Mouse (Mus musculus): ENCODE results near the gene Lbx2. TPM values are rescaled to one million over a fixed set of nuclear protein-coding genes. Genes with fewer than 3 reads are reported as not detected.

Gene Lbx2
- polyA plus RNA-seq, 1 experiment from 2014 or later = 0.59 TPM

DNA sequence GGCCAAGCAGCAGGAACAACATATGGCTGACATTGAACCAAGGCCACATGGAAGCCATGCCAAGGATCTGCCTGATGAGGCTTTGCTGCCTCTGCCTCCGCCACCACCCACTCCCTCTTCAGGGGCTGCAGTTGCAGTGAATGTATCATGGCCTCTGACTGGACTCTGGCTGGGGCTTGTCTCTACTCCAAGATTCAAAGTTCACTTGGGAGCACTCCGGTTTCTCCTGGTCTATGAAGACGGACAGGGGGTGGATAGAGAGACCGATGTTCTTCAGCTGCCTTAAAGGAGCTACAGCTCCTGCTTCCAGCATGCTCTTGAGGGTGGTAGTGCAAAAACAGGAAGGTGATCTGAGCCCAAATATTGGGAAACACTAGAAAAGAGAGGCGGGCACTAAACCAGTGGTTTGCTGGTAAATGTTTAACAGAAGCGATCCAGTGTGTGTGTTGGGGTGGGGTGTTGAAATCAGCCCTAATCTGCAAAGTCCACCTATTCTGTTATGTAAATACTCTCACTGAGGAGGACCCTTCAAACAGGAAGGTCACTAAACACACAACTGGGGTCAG is 45.4 kb downstream of the Lbx2 start:
- H3K27ac ChIP-seq = peak overlapping the region; percentile 82
- H3K4me3 ChIP-seq (replicated peaks) = no peak overlapping the region
- peak; percentile 69 for ATAC-seq (ENCODE audit: insufficient read depth, low FRiP score, low read depth)
- H3K4me2 ChIP-seq = 0 out of 2 replicates have a peak overlapping the region, but pooled peaks have one; percentile 6
- no peaks in the 10 kb centered on the region for H3K27me3 ChIP-seq (replicated peaks)
- WGBS = 46% methylated on average over 6 of the region's 6 CpGs
- peaks cover 33% of the 10 kb centered on the region for H3K4me1 ChIP-seq
- H3K9ac ChIP-seq = no peak overlapping the region
- H3K9me3 ChIP-seq = no peaks in the 10 kb centered on the region
- no peaks in the 10 kb centered on the region for H3K36me3 ChIP-seq

GRCm38 (mm10) chr6:83132176-83132919 is 46.2 kb downstream of the Lbx2 start:
- WGBS = 71% methylated on average over 9 of the region's 9 CpGs
- Histone ChIP-seq H3K36me3 (no peaks in the 10 kb centered on the region), H3K9me3 (no peaks in the 10 kb centered on the region), H3K4me2 (no peak overlapping the region), H3K27me3 (replicated peaks) (no peaks in the 10 kb centered on the region), H3K4me3 (replicated peaks) (no peak overlapping the region), H3K9ac (no peak overlapping the region), H3K27ac (peak overlapping the region; percentile 82), H3K4me1 (peaks cover 33% of the 10 kb centered on the region)
- no peak for ATAC-seq (ENCODE audit: insufficient read depth, low FRiP score, low read depth)

DNA sequence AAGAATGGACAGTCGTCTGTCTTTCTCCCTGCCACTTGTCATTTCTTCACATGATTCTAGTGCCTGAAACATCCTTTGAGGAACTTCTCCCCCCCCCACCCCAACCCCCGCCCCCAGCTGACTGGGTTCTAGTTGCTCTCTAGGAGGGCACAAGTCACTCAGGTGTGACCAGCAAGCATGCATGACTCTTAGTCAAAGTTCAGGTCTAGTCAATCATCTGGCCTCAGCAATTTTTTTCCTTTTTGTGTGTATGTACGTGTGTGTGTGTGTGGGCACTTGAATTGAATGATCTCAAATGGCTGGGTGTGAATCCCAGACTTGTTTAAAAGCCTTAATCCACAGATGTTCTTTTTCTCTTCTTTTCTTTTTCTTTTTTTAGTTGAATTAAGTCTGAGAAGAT is 48.1 kb downstream of the Lbx2 start:
- no peak overlapping the region for H3K9ac ChIP-seq
- no peaks in the 10 kb centered on the region for H3K9me3 ChIP-seq
- no peak overlapping the region for H3K4me2 ChIP-seq
- H3K27me3 ChIP-seq (replicated peaks) = no peaks in the 10 kb centered on the region
- WGBS = 60% methylated on average over 3 of the region's 3 CpGs
- H3K4me1 ChIP-seq = peaks cover 50% of the 10 kb centered on the region
- H3K27ac ChIP-seq = no peak overlapping the region
- H3K36me3 ChIP-seq = no peaks in the 10 kb centered on the region
- H3K4me3 ChIP-seq (replicated peaks) = no peak overlapping the region
- no peak for ATAC-seq (ENCODE audit: insufficient read depth, low FRiP score, low read depth)

GRCm38 (mm10) chr6:83134951-83135513 is 48.9 kb downstream of the Lbx2 start, which contains the start of gene Rtkn:
Gene Rtkn, plus strand, starts transcription at chr6:83135463.
- Histone ChIP-seq H3K9me3 (no peaks in the 10 kb centered on the region), H3K9ac (peak within 1 kb of the TSS; percentile 67), H3K4me3 (replicated peaks) (peak within 1 kb of the TSS; percentile 56), H3K4me1 (peaks cover 53% of the 10 kb centered on the region), H3K27me3 (replicated peaks) (no peaks in the 10 kb centered on the region), H3K27ac (peak within 1 kb of the TSS; percentile 100), H3K36me3 (no peaks in the 10 kb centered on the region), H3K4me2 (peak within 1 kb of the TSS; percentile 87)
- ATAC-seq (ENCODE audit: insufficient read depth, low FRiP score, low read depth) = no peak
- WGBS = 59% methylated on average over 7 of the region's 7 CpGs

- H3K27me3 ChIP-seq (replicated peaks) = no peaks in the 10 kb centered on the region
- H3K4me2 ChIP-seq = peak overlapping the region; percentile 87
- peaks cover 53% of the 10 kb centered on the region for H3K4me1 ChIP-seq
- no peaks in the 10 kb centered on the region for H3K36me3 ChIP-seq
- 7% methylated on average over 37 of the region's 37 CpGs for WGBS
- ATAC-seq (ENCODE audit: insufficient read depth, low FRiP score, low read depth) = no peak
- H3K27ac ChIP-seq = peak overlapping the region; percentile 100
- H3K9me3 ChIP-seq = no peaks in the 10 kb centered on the region
- peak overlapping the region; percentile 56 for H3K4me3 ChIP-seq (replicated peaks)
- H3K9ac ChIP-seq = peak overlapping the region; percentile 67
Measured at GRCm38 (mm10) chr6:83135571-83136161, 49.5 kb downstream of the Lbx2 start.

- H3K4me2 ChIP-seq = peak overlapping the region; percentile 87
- no peak for ATAC-seq (ENCODE audit: insufficient read depth, low FRiP score, low read depth)
- no peaks in the 10 kb centered on the region for H3K9me3 ChIP-seq
- WGBS = 15% methylated on average over 5 of the region's 5 CpGs
- H3K36me3 ChIP-seq = no peaks in the 10 kb centered on the region
- H3K27me3 ChIP-seq (replicated peaks) = no peaks in the 10 kb centered on the region
- peak overlapping the region; percentile 67 for H3K9ac ChIP-seq
- peaks cover 46% of the 10 kb centered on the region for H3K4me1 ChIP-seq
- peak overlapping the region; percentile 100 for H3K27ac ChIP-seq
- peak overlapping the region; percentile 56 for H3K4me3 ChIP-seq (replicated peaks)
Measured at GRCm38 (mm10) chr6:83136291-83136880, 50.2 kb downstream of the Lbx2 start.

DNA sequence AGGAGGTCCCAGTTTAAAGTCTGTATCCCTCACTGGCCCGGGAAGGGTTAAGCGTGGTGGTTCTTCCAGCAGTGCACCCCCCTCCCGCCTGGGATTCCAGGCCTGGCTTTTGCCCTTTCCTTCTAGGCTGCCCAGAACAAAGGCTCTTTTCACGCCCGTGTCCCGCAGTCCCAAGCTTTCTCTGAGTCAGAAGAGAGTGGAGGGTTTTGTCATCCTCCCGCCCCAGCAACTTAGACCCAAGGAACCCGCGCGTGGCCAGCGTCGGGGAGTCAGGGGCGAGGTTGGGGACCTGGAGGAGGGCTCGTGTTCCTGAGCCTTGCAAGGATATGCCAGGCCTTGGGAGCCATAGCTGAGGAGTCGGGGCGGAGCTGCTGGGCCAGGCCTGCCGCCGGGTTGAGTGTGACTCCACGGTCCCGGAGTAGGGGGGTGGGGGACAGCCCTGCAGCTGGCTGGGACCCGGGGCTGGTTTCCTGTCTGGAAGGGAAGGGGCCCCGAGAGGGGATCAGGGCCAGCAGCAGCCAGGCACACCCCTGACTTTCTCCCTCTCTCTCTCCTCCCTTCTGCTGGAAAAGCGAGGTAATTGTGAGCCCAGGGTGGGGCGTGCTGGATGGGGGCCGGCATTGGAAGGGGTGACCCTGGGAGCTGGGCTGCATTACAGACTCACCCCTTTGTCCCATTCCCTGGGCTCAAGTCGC is 50.9 kb downstream of the Lbx2 start:
- Histone ChIP-seq H3K4me3 (replicated peaks) (peak overlapping the region; percentile 56), H3K9me3 (no peaks in the 10 kb centered on the region), H3K9ac (peak overlapping the region; percentile 67), H3K4me2 (peak overlapping the region; percentile 87), H3K4me1 (peaks cover 45% of the 10 kb centered on the region), H3K27me3 (replicated peaks) (no peaks in the 10 kb centered on the region), H3K36me3 (no peaks in the 10 kb centered on the region), H3K27ac (peak overlapping the region; percentile 100)
- ATAC-seq (ENCODE audit: insufficient read depth, low FRiP score, low read depth) = peak; percentile 75
- under 1% methylated on average over 26 of the region's 26 CpGs for WGBS

- Histone ChIP-seq H3K4me1 (peaks cover 46% of the 10 kb centered on the region), H3K4me2 (peak overlapping the region; percentile 87), H3K36me3 (no peaks in the 10 kb centered on the region), H3K9me3 (no peaks in the 10 kb centered on the region), H3K27ac (peak overlapping the region; percentile 100), H3K4me3 (replicated peaks) (peak overlapping the region; percentile 56), H3K27me3 (replicated peaks) (no peaks in the 10 kb centered on the region), H3K9ac (peak overlapping the region; percentile 67)
- 0% methylated on average over 12 of the region's 12 CpGs for WGBS
- ATAC-seq (ENCODE audit: insufficient read depth, low FRiP score, low read depth) = peak; percentile 77
Measured at GRCm38 (mm10) chr6:83137576-83137950, 51.4 kb downstream of the Lbx2 start.

MicroRNA genes within 50 kb of the gene (microRNA counts, 519-probe panel; counts per million panel counts)
- microRNA mmu-miR-3470a+mmu-miR-3470b = 1,945 counts per million, percentile 21 among the panel's probes with 10 or more counts

Small RNA genes within 50 kb of the gene (microRNA-seq; reads per million reads assigned to microRNA genes)
- gene Mir3470a = not detected
- not detected for gene Mir7040

Other genes starting within 250 kb of the Lbx2 start
- gene Sema4f, start 146.6 kb upstream of the Lbx2 start, polyA plus RNA-seq (2015; fragmentation: Nextera tagmentation; extraction: Ambion mirVana) = 2.0 and 2.1 TPM in 2 replicates
- 0.84 and 1.2 TPM in 2 replicates for gene M1ap, start 139.5 kb upstream of the Lbx2 start, polyA plus RNA-seq (2015; fragmentation: Nextera tagmentation; extraction: Ambion mirVana)
- gene Dok1, start 52.9 kb upstream of the Lbx2 start, polyA plus RNA-seq (2015; fragmentation: Nextera tagmentation; extraction: Ambion mirVana) = 11.9 and 14.3 TPM in 2 replicates
- 14.2 and 16.2 TPM in 2 replicates for gene Loxl3, start 52.2 kb upstream of the Lbx2 start, polyA plus RNA-seq (2015; fragmentation: Nextera tagmentation; extraction: Ambion mirVana)
- 211 and 212 TPM in 2 replicates for gene Aup1, start 31.8 kb upstream of the Lbx2 start, polyA plus RNA-seq (2015; fragmentation: Nextera tagmentation; extraction: Ambion mirVana)
- 86.6 and 94.1 TPM in 2 replicates for gene Htra2, start 31.1 kb upstream of the Lbx2 start, polyA plus RNA-seq (2015; fragmentation: Nextera tagmentation; extraction: Ambion mirVana)
- gene Dqx1, start 28.5 kb upstream of the Lbx2 start, polyA plus RNA-seq (2015; fragmentation: Nextera tagmentation; extraction: Ambion mirVana) = 5.4 and 7.1 TPM in 2 replicates
- gene Tlx2, start 16.1 kb upstream of the Lbx2 start, polyA plus RNA-seq (2015; fragmentation: Nextera tagmentation; extraction: Ambion mirVana) = 7.5 and 9.3 TPM in 2 replicates
- 29.6 and 34.6 TPM in 2 replicates for gene Pcgf1, start 8.5 kb upstream of the Lbx2 start, polyA plus RNA-seq (2015; fragmentation: Nextera tagmentation; extraction: Ambion mirVana)
- gene Ccdc142, start 15.2 kb downstream of the Lbx2 start, polyA plus RNA-seq (2015; fragmentation: Nextera tagmentation; extraction: Ambion mirVana) = 2.5 and 3.6 TPM in 2 replicates
- 2.7 and 2.8 TPM in 2 replicates for gene Gm42688, start 15.2 kb downstream of the Lbx2 start, polyA plus RNA-seq (2015; fragmentation: Nextera tagmentation; extraction: Ambion mirVana)
- 122 and 136 TPM in 2 replicates for gene Mrpl53, start 22.7 kb downstream of the Lbx2 start, polyA plus RNA-seq (2015; fragmentation: Nextera tagmentation; extraction: Ambion mirVana)
- 53.6 and 58.0 TPM in 2 replicates for gene Mogs, start 29.1 kb downstream of the Lbx2 start, polyA plus RNA-seq (2015; fragmentation: Nextera tagmentation; extraction: Ambion mirVana)
- 91.5 and 101 TPM in 2 replicates for gene Wbp1, start 35.2 kb downstream of the Lbx2 start, polyA plus RNA-seq (2015; fragmentation: Nextera tagmentation; extraction: Ambion mirVana)
- 11.3 and 11.4 TPM in 2 replicates for gene Ino80b, start 39.1 kb downstream of the Lbx2 start, polyA plus RNA-seq (2015; fragmentation: Nextera tagmentation; extraction: Ambion mirVana)
- 31.3 and 31.9 TPM in 2 replicates for gene Rtkn, start 49.1 kb downstream of the Lbx2 start, polyA plus RNA-seq (2015; fragmentation: Nextera tagmentation; extraction: Ambion mirVana)
- gene Wdr54, start 70.0 kb downstream of the Lbx2 start, polyA plus RNA-seq (2015; fragmentation: Nextera tagmentation; extraction: Ambion mirVana) = 3.6 and 5.1 TPM in 2 replicates
- 2.3 and 2.7 TPM in 2 replicates for gene 1700003E16Rik, start 70.0 kb downstream of the Lbx2 start, polyA plus RNA-seq (2015; fragmentation: Nextera tagmentation; extraction: Ambion mirVana)
- gene Dctn1, start 79.6 kb downstream of the Lbx2 start, polyA plus RNA-seq (2015; fragmentation: Nextera tagmentation; extraction: Ambion mirVana) = 84.7 and 86.1 TPM in 2 replicates
- gene Slc4a5, start 133.5 kb downstream of the Lbx2 start, polyA plus RNA-seq (2015; fragmentation: Nextera tagmentation; extraction: Ambion mirVana) = 0.26 and 0.40 TPM in 2 replicates
- 33.7 and 42.0 TPM in 2 replicates for gene Mthfd2, start 239.5 kb downstream of the Lbx2 start, polyA plus RNA-seq (2015; fragmentation: Nextera tagmentation; extraction: Ambion mirVana)
- gene Mob1a, start 239.6 kb downstream of the Lbx2 start, polyA plus RNA-seq (2015; fragmentation: Nextera tagmentation; extraction: Ambion mirVana) = 63.5 and 64.5 TPM in 2 replicates

Data from stomach, embryonic 15.5 days (tissue).